Mouse (Mus musculus) embryo, embryonic 11.5 days (tissue): ENCODE measurements around the gene Noto.

Experiments used
- DNase-seq: peaks from one replicate; pipeline ENCODE4 v3.0.0-alpha.2; 2012; ENCODE audit warnings: low read depth, low spot score

The Noto gene

GRCm38 (mm10) chr6:85423836-85424379 is at the start of gene Noto:
Noto (plus strand) TSS chr6:85423886.
- no peak for DNase-seq

DNA sequence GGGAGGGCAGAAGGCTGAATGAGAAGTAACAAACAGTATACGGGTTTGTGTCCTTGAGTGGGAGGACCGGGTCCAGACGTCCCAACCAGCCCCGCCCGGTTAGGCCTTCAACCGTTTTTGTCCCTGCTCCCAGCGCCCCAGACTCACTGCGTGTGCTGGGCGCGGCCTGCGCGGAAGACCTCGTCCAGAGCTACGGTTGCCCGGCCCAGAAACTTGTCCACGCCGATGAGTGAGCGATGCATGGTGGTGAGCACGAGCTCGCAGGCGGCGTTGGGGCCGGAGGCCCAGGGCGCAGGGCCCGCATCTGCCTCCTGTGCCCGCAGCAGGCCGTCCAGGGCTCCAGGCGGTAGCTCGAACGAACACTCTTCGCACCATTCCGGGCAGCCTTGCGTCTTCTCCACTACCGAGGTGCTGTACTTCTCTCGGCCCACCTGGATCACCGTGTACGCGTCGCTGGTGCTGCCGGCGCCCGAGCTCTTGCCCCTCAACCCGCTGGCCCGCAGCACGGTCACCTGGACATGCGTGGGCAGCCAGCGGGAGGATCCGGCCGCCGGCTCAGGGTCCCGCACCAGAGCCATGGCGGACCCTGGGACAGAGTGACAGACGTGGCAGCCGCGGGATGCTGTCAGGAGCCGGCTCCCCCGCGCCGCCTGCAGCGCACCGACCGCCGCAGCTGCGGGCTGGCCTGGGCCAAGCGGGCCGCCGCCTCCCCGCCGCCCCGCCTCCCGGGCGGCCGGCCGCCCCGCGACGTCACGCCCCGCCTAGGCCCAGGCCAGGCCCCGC is 49.5 kb upstream of the Noto start, which contains the start of gene Rab11fip5:
TSS of gene Rab11fip5 (minus strand) at position 684 of the 783 bp plus-strand sequence.
- DNase-seq = peak; percentile 27

GRCm38 (mm10) chr6:85374734-85375114 is 49.0 kb upstream of the Noto start:
- DNase-seq = peak; percentile 96

GRCm38 (mm10) chr6:85377066-85377734 is 46.5 kb upstream of the Noto start:
- DNase-seq = no peak

GRCm38 (mm10) chr6:85377876-85378275 is 45.8 kb upstream of the Noto start:
- no peak for DNase-seq

GRCm38 (mm10) chr6:85378629-85379028 is 45.1 kb upstream of the Noto start:
- no peak for DNase-seq

GRCm38 (mm10) chr6:85380201-85380900 is 43.3 kb upstream of the Noto start:
- peak; percentile 86 for DNase-seq

- no peak for DNase-seq
Observed at GRCm38 (mm10) chr6:85380901-85381647, 42.6 kb upstream of the Noto start.

- no peak for DNase-seq
Observed at GRCm38 (mm10) chr6:85381648-85382020, 42.1 kb upstream of the Noto start.

- no peak for DNase-seq
Observed at GRCm38 (mm10) chr6:85382791-85383190, 40.9 kb upstream of the Noto start.

DNA sequence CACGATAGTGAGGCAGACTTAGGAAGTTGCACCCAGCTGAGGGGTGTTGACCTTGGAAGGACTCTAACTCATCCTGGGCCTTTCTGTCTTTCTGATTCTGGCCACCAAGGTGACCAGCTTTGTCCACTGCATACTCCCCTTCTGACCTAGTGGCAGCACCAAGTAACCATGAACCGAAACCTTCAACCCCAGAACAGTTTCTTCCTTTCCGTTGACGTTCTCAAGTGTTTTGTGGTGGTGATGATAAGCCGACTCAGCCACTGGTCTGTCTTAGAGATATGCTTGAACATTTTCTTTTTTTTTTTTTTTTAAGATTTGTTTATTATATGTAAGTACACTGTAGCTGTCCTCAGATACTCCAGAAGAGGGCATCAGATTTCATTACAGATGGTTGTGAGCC is 35.1 kb upstream of the Noto start:
- no peak for DNase-seq

- peak; percentile 51 for DNase-seq
Observed at GRCm38 (mm10) chr6:85391803-85392202, 31.9 kb upstream of the Noto start.

- DNase-seq = no peak
Observed at GRCm38 (mm10) chr6:85395360-85395759, 28.3 kb upstream of the Noto start.

- DNase-seq = no peak
Observed at GRCm38 (mm10) chr6:85397165-85397564, 26.5 kb upstream of the Noto start.

DNA sequence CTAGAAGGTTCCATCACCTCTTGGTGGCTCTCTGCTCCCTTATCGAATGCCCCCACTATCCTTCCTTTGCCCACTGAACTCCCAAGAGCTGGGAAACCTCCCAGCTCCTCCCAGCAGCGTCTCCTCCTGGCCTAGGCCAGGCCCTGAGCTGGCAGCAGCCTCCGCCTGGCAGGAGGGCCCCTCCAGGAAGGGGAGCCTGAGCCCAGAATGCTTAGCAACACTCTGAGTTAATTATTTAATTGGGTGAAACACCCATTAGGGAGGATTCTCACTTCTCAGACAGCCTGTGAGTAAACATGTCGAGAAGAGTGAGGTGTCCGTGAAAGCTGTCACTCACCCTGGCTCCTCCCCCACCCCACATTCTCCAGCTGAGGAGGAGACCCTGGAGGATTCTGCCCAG is 24.0 kb upstream of the Noto start:
- DNase-seq = no peak

GRCm38 (mm10) chr6:85402613-85403012 is 21.1 kb upstream of the Noto start:
- DNase-seq = no peak

- DNase-seq = no peak
Observed at GRCm38 (mm10) chr6:85403039-85403438, 20.6 kb upstream of the Noto start.

DNA sequence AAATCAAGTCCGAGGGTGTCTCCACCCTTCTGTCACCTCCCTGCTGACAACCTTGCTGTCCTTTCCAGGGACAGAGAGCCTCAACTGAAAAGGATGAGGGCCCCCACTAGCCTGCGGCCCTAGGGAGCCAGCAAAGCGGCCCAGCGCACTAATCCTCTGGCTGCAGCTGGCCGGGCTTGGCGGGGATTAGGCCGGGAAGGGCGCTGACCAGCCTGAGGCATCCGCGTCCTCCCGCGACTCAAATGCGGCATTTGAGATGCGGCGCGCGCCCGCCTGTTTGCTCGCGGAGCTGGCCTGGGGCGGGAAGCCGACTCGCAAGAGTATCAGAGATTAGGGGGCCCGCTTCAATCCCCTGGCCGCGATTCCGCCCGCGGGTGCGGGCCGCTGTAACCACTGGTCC is 14.7 kb upstream of the Noto start:
- no peak for DNase-seq

- DNase-seq = peak; percentile 67
Observed at GRCm38 (mm10) chr6:85410771-85411273, 12.9 kb upstream of the Noto start.

DNA sequence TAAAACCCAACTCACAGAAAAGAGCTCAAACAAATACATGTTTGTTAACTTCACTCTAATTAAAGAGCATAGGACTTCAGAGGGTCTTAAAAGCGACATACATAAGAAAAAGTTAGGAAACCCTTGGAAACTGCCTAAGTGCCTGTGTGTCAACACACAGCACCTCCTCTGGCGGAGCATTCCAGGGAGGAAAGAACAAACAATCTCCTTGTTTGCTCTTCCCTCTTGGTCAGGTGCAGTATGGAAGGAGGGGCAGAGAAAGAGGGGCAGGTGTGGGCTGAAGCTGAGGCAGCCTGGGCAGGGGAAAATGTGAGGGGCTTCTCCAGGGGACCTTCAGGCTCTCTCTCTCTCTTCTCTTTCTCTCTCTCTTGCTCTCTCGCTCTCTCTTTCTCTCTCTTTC is 7.9 kb upstream of the Noto start:
- DNase-seq = no peak

DNA sequence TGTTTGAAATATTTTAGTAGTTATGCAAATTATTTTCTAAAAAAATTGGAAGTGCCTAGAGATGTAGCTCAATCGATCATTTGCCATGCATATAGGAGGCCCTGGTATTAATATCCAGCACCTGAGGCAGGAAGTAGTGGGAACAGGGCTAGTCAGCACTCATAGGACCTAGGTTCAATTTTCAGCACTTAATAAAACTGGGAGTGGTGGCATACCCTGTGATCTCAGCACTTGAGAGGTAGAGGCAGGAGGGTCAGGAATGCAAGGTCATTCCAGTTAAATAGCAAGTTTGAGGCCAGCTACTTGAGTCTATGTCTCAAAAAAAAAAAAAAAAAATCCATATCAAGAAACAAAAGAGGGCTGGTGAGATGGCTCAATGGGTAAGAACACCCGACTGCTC is 4.5 kb upstream of the Noto start:
- DNase-seq = no peak
